Mouse (Mus musculus) gastrocnemius, postnatal 36 days (tissue): ENCODE measurements around the gene Fntb. TPM values are rescaled to one million over a fixed set of nuclear protein-coding genes. Genes with fewer than 3 reads are reported as not detected.
A peak's percentile ranks its signal among the peaks of the same experiment; 100 is the strongest.

Experiments used
- DNase-seq, 2 experiments: peaks; one replicate each; pipeline ENCODE4 v3.0.0; 2022
- intact Hi-C: fragments of 180-260 bp; cut with DNase I; formaldehyde crosslinking; loops from one replicate; pipeline ENCODE4 v1.15.1; 2025
- long read RNA-seq, 2 experiments: library from polyadenylated mRNA; stranded (forward); transcript quantifications; one replicate each; pipeline ENCODE4 v2.0.0; 2021
- total RNA-seq, 2 experiments: library from RNA; stranded (reverse); gene quantifications; 2 replicates each; pipeline ENCODE4 v1.2.3; 2021

The Fntb gene
- total RNA-seq: 10 to 100 TPM; 12.2 to 16.1 TPM
- long read RNA-seq, experiment 1, transcript Fntb-201 (12 exons, 2,613 nt): major isoform, 7 of 15 reads
- long read RNA-seq, experiment 1, partial matches to known transcripts: 0 of 15 reads
- long read RNA-seq, experiment 1, other reads (novel, unspliced or antisense): 8 of 15 reads
- long read RNA-seq, experiment 2, transcript Fntb-201 (12 exons, 2,613 nt): major isoform, 8 of 23 reads
- long read RNA-seq, experiment 2, partial matches to known transcripts: 0 of 23 reads
- long read RNA-seq, experiment 2, other reads (novel, unspliced or antisense): 15 of 23 reads

DNA sequence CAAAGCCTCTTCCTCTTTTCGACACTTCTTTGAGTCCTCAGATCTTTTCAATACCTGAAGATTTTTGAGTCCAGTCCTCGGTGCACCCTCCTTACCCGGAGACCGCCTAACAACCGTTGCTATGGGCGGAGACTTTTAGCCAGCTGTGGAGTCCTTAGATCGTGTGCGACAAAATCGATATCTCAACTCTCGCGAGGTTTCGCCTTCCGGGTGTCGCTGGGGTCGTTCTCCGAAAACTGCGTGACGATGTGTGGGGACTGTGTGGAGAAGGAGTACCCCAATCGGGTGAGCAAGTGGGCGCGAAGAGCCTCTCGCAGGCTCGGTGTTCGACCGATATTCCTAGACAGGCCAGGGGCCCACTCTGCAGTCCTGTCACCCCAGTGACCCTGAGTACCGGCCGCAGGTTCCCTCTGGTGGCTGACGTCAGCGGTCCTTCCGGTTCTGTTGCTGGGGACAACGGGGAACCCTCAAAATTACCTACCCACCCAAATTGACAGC, at the start of gene Fntb, which contains the start of gene Churc1:
Fntb (plus strand) TSS at position 236 of the 498 bp plus-strand sequence.
Churc1 (plus strand) TSS at position 185 of the 498 bp plus-strand sequence.
- intact Hi-C loops: no loop called here

GRCm38 (mm10) chr12:76718384-76718783, 47.0 kb upstream of the Fntb start:
- intact Hi-C loops: no loop called here
- DNase-seq: no peak

More for the DNA sequence above, at the start of gene Fntb, which contains the start of gene Churc1:
- peak; percentile 85 to 88 for DNase-seq

- intact Hi-C loops: loop anchor here (5.0 kb wide), 1 partner anchor 128 kb away; no protein-coding TSS in a partner anchor
- DNase-seq: no peak
Observed at GRCm38 (mm10) chr12:76720572-76720971, 44.8 kb upstream of the Fntb start.

DNA sequence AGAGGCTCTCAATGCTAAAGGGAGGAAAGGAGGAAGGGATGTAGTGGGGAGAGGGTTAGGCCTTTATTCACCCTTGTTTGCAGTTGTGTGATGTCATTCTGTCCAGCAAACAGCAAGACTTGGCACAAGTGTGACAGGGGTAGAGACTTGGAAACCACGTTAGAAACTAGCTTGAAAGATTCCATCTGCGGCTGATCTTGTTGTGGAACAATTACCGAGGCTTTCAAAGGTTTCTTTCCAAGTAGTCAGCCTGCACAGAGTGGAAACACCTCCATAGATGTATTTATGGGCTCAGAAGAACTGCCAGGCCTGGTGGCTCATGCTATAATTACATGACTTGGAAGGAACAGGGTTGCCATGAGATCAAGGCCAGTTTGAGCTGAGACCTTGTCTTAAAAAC, 43.4 kb upstream of the Fntb start:
- intact Hi-C loops: loop anchor here (5.0 kb wide), 1 partner anchor 130 kb away; no protein-coding TSS in a partner anchor
- DNase-seq: no peak

DNA sequence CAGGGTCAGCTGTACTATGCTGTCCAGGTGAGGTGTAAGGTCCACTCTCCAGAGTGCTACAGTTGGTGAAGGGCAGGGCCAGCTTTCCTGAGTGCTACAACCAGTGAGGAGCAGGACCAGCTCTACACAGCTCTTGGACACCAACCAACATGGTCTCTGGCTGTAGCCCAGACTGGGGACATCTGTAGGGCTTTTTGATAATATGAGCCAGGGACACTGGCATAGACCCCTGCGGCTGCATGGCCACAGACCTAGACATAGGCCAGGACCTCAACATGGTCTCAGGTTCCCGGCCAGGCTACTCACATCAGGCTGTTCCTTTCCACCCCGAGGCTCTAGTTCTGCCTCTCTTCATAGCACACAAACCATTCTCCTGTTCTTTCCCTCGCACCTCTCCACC, 37.4 kb upstream of the Fntb start:
- intact Hi-C loops: loop anchor here (5.0 kb wide), 1 partner anchor 226 kb away; no protein-coding TSS in a partner anchor
- no peak for DNase-seq

GRCm38 (mm10) chr12:76750866-76751459, 14.4 kb upstream of the Fntb start:
- intact Hi-C loops: loop anchor here (10.0 kb wide), 1 partner anchor 156 kb away; no protein-coding TSS in a partner anchor
- no peak for DNase-seq

- intact Hi-C loops: loop anchor here (10.0 kb wide), 1 partner anchor 158 kb away; no protein-coding TSS in a partner anchor
- no peak for DNase-seq
Observed at GRCm38 (mm10) chr12:76752652-76753318, 12.6 kb upstream of the Fntb start.

GRCm38 (mm10) chr12:76765901-76766630, 677 bp downstream of the Fntb start:
- no peak for DNase-seq
- intact Hi-C loops: no loop called here

DNA sequence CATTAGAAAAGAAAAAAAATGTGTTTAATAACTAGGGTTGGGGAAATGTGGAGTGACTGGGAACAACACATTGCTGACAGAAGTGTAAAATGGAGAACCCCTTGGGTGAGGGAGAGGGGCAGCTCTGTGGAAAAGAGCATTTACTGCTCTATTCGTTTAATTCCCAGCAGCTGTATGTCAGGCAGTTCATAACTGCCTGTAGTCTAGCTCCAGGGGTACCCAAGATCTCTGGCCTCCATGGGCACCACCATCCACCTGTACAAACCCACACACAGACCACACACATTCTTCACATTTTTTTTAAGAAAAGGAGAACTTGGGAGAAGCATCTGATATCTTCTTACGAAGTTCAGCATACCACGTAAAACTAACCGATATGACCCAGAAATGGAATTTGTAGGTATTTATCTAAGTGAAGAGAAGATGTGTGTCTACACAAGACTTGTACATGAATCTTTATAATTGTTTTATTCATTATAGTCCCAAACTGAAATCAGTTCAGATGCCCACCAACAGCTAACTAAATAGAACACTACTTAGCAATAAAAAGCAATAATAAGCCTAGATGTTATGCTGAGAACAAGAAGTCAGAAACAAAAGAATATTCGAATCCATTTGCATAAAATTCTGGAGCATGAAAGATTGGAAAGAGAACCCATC, 5.6 kb downstream of the Fntb start:
- DNase-seq: no peak
- intact Hi-C loops: no loop called here

- DNase-seq: no peak
- intact Hi-C loops: no loop called here
Observed at GRCm38 (mm10) chr12:76771540-76771939, 6.2 kb downstream of the Fntb start.

- intact Hi-C loops: no loop called here
- no peak for DNase-seq
Observed at GRCm38 (mm10) chr12:76774652-76775051, 9.3 kb downstream of the Fntb start.

GRCm38 (mm10) chr12:76775132-76775531, 9.7 kb downstream of the Fntb start:
- DNase-seq: no peak
- intact Hi-C loops: no loop called here

GRCm38 (mm10) chr12:76776898-76777297, 11.5 kb downstream of the Fntb start:
- DNase-seq: no peak

GRCm38 (mm10) chr12:76777845-76778244, 12.5 kb downstream of the Fntb start:
- intact Hi-C loops: no loop called here
- DNase-seq: no peak

More at GRCm38 (mm10) chr12:76776898-76777297, 11.5 kb downstream of the Fntb start:
- intact Hi-C loops: no loop called here

DNA sequence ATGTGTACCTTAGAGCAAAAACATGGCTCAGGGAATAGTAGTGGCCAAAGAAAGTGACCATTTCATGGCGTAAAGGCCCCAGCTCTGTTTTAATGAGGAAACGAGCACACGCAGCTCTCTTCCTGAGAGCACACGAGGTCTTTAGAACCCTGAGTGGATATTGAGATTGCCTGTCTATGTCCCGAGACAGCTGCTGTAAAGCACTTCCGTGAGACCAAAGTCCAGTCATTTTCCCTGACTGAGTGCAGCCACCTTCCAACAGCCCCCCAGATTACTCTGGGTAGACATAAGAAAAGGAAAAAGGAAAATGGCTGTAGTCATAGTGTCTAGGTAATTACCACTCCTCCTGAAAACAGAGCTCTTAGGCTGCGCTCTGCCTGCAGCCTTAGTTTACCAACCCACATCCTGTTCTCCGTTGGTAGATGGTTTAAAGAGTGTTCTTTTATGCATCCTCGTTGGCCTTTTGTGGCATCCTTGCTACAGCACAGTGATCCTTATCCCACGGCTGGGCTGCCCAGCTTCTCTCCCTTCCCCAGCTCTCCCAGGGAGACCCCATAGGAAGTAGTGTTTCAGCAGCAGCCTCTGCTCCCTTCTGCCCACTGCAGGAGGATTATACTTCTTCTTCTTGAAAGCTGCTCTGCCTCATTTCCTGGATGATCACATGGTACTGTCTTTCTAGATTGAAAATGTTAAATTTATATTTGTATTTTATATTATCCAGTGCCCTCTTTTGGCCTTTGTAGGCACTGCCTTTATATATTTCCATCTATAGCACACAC, 13.1 kb downstream of the Fntb start:
- intact Hi-C loops: no loop called here
- no peak for DNase-seq

DNA sequence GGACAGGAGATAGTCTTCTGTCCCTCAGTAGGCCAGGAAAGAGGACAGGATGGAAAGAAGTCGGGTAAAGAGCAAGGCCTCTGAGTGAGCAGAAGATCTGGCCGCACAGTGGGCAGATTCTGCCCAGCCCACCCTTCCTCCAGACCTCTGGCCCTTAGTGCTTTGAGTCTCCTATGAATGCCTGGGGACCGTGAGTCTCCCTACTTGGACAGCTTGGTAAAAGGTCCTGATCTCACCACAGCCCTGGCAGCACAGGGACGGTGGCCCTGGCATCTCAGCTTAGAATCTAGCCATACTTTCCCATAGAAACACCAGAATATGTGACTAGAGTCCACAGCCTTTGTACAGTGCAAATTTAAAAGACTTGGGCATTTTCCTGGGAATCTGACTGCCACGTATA, 14.6 kb downstream of the Fntb start:
- intact Hi-C loops: no loop called here
- no peak for DNase-seq

GRCm38 (mm10) chr12:76780639-76781468, 15.5 kb downstream of the Fntb start:
- intact Hi-C loops: no loop called here
- no peak for DNase-seq

- intact Hi-C loops: no loop called here
- DNase-seq: peak in 1 of 2 experiments; percentile 38
Observed at GRCm38 (mm10) chr12:76784056-76784619, 18.7 kb downstream of the Fntb start.
